In genomic region chrX:169981761-169982181, GRCm38 (mm10) we compare ENCODE assay signal across 8 mouse cellular contexts. TPM values are rescaled to one million over a fixed set of nuclear protein-coding genes. Genes with fewer than 3 reads are reported as not detected.
DNase-seq lines count a peak whose midpoint lies in the region; ATAC-seq and TF ChIP-seq lines count a peak whose summit lies in the region.
"Not testable (repeated sequence)": the region's sequence is repeated elsewhere in the genome, so short reads cannot be mapped to it uniquely, and the experiment has no call there.

No protein-coding gene starts in this region.

- not testable (repeated sequence) for H3K27ac ChIP-seq in forebrain, embryonic 11.5 days (ENCODE audit: low read depth, low read length); heart, embryonic 11.5 days (ENCODE audit: low read depth, low read length); stomach, postnatal 0 days (replicated peaks)
- peak overlapping the region; percentile 0; the same call in 1 of the 2 replicates for H3K27ac ChIP-seq in limb, embryonic 15.5 days

- TF ChIP-seq CTCF in stomach, postnatal 0 days (IDR thresholded peaks at IDR 0.05; ENCODE audit: low read depth), result not testable (repeated sequence)

- peaks cover 47% of the 10 kb centered on the region for H3K9me3 ChIP-seq in forebrain, embryonic 11.5 days (ENCODE audit: control insufficient read depth, low read length)
- H3K9me3 ChIP-seq in heart, embryonic 11.5 days (replicated peaks; ENCODE audit: control insufficient read depth, low read length), result peaks cover 44% of the 10 kb centered on the region
- not testable (repeated sequence) for H3K9me3 ChIP-seq in limb, embryonic 15.5 days; stomach, postnatal 0 days (ENCODE audit: control insufficient read depth, low read length)

- not testable (repeated sequence) for H3K4me2 ChIP-seq in forebrain, embryonic 11.5 days (ENCODE audit: low read depth, low read length, severe bottlenecking); heart, embryonic 11.5 days; limb, embryonic 15.5 days; stomach, postnatal 0 days (replicated peaks; ENCODE audit: low read depth)

- not testable (repeated sequence) for H3K9ac ChIP-seq in forebrain, embryonic 11.5 days (ENCODE audit: low read length); heart, embryonic 11.5 days (ENCODE audit: low read depth, low read length); limb, embryonic 15.5 days; stomach, postnatal 0 days (ENCODE audit: low read length)

- not testable (repeated sequence) for ATAC-seq in forebrain, embryonic 11.5 days (replicated peaks; ENCODE audit: low FRiP score); limb, embryonic 15.5 days (ENCODE audit: insufficient number of reproducible peaks, low FRiP score, low TSS enrichment, low read depth)
- peak; percentile 15; the same call in 1 of the 2 replicates for ATAC-seq in heart, embryonic 11.5 days (replicated peaks; ENCODE audit: insufficient number of reproducible peaks, low FRiP score, low TSS enrichment)
- peak; percentile 43; the same call in 1 of the 2 replicates for ATAC-seq in stomach, postnatal 0 days (ENCODE audit: low FRiP score, low TSS enrichment)

- not testable (repeated sequence) for H3K27me3 ChIP-seq in forebrain, embryonic 11.5 days (ENCODE audit: control insufficient read depth, insufficient read depth, low read length); heart, embryonic 11.5 days (ENCODE audit: control insufficient read depth, insufficient read depth, low read length); limb, embryonic 15.5 days; stomach, postnatal 0 days (ENCODE audit: control insufficient read depth, insufficient read depth, low read length)

- not testable (repeated sequence) for H3K4me3 ChIP-seq in forebrain, embryonic 11.5 days (ENCODE audit: low read depth, low read length); heart, embryonic 11.5 days (ENCODE audit: low read depth, low read length); limb, embryonic 15.5 days; stomach, postnatal 0 days (ENCODE audit: low read depth, low read length)

- DNase-seq in CD4-positive, CD25-positive, alpha-beta regulatory T cell, adult 2 months (ENCODE audit: low read depth, low spot score), result peak; percentile 29
- peak; percentile 76 for DNase-seq in brain, adult 2 months (ENCODE audit: low read depth, low spot score)
- DNase-seq in forebrain, embryonic 11.5 days (ENCODE audit: low spot score), result peak; percentile 70
- peak; percentile 58 for DNase-seq in kidney, postnatal 10 days
- DNase-seq in naive thymus-derived CD4-positive, alpha-beta T cell, adult 2 months (ENCODE audit: low read depth), result peak; percentile 51
- peak; percentile 57 for DNase-seq in stomach, postnatal 0 days (ENCODE audit: low spot score)

- not testable (repeated sequence) for H3K4me1 ChIP-seq in forebrain, embryonic 11.5 days (replicated peaks; ENCODE audit: control insufficient read depth, insufficient read depth, low read length); heart, embryonic 11.5 days (ENCODE audit: control insufficient read depth, insufficient read depth, low read length); limb, embryonic 15.5 days; stomach, postnatal 0 days (replicated peaks; ENCODE audit: control insufficient read depth, insufficient read depth)

- 93% methylated on average over 19 of the region's 19 CpGs for WGBS in forebrain, embryonic 11.5 days
- 76% methylated on average over 19 of the region's 19 CpGs for WGBS in heart, embryonic 11.5 days (ENCODE audit: insufficient replicate concordance)
- WGBS in limb, embryonic 15.5 days, result 82% methylated on average over 19 of the region's 19 CpGs
- WGBS in stomach, postnatal 0 days, result 37% methylated on average over 19 of the region's 19 CpGs

- H3K36me3 ChIP-seq in forebrain, embryonic 11.5 days (ENCODE audit: control insufficient read depth, insufficient read depth, low read length), result peaks cover 50% of the 10 kb centered on the region
- H3K36me3 ChIP-seq in heart, embryonic 11.5 days (ENCODE audit: control insufficient read depth, insufficient read depth, low read length), result peaks cover 49% of the 10 kb centered on the region
- H3K36me3 ChIP-seq in limb, embryonic 15.5 days, result peaks cover 61% of the 10 kb centered on the region
- peaks cover 11% of the 10 kb centered on the region; the same call in 1 of the 2 replicates for H3K36me3 ChIP-seq in stomach, postnatal 0 days (ENCODE audit: control insufficient read depth, insufficient read depth, low read length)

- TF ChIP-seq EP300 in stomach, postnatal 0 days (optimal IDR thresholded peaks at IDR 0.05), result not testable (repeated sequence)

RNA-seq across cellular contexts. Expression of gene Gm21887, which starts 27.7 kb away (rescaled TPM):
- polyA plus RNA-seq in forebrain, embryonic 11.5 days (2014; fragmentation: Nextera tagmentation; extraction: Ambion mirVana), result 321 and 384 TPM in 2 replicates
- 95.5 and 157 TPM in 2 replicates for polyA plus RNA-seq in heart, embryonic 11.5 days (2014; fragmentation: Nextera tagmentation; extraction: Ambion mirVana)
- 133 and 163 TPM in 2 replicates for polyA plus RNA-seq in limb, embryonic 15.5 days (2015; fragmentation: Nextera tagmentation; extraction: Ambion mirVana)
- polyA plus RNA-seq in stomach, postnatal 0 days (2015; fragmentation: Nextera tagmentation; extraction: Ambion mirVana), result 90.6 and 93.1 TPM in 2 replicates
